Mouse (Mus musculus) liver, embryonic 16.5 days (tissue): Measurements from ENCODE around the gene Olfr1457. TPM values are rescaled to one million over a fixed set of nuclear protein-coding genes. Genes with fewer than 3 reads are reported as not detected.

Source experiments
- ATAC-seq: fragments of 200-750 bp; cut with Nextera tagmentation; 2 replicates; pipeline ENCODE4 v1.8.0; 2017; ENCODE audit warnings: low read depth, mild to moderate bottlenecking, moderate number of reproducible peaks, moderate library complexity
- H3K27ac ChIP-seq: fragments of 300-500 bp; sonication (generic); 2 replicates; pipeline ENCODE4 v1.5.1; 2014; ENCODE audit warnings: mild to moderate bottlenecking, low read length
- H3K27me3 ChIP-seq: fragments of 300-500 bp; sonication (generic); 2 replicates; pipeline ENCODE4 v1.6.1; 2014; ENCODE audit warnings: low read depth, low read length, mixed read lengths; ENCODE audit not compliant: control insufficient read depth, insufficient read depth
- H3K36me3 ChIP-seq: fragments of 300-500 bp; sonication (generic); 2 replicates; pipeline ENCODE4 v1.6.1; 2014; ENCODE audit warnings: mild to moderate bottlenecking; ENCODE audit not compliant: control insufficient read depth, insufficient read depth
- H3K4me1 ChIP-seq: fragments of 300-500 bp; sonication (generic); 2 replicates; pipeline ENCODE4 v1.6.1; 2014; ENCODE audit warnings: low read depth, low read length, mixed read lengths; ENCODE audit not compliant: control insufficient read depth
- H3K4me2 ChIP-seq: fragments of 300-500 bp; sonication (generic); 2 replicates; pipeline ENCODE4 v1.6.1; 2014; ENCODE audit warnings: low read depth, low read length, mixed read lengths
- H3K4me3 ChIP-seq: fragments of 300-500 bp; sonication (generic); 2 replicates; pipeline ENCODE4 v1.5.1; 2014; ENCODE audit warnings: low read depth, mild to moderate bottlenecking, low read length
- H3K9ac ChIP-seq: fragments of 300-500 bp; sonication (generic); 2 replicates; pipeline ENCODE4 v1.6.1; 2014; ENCODE audit warnings: low read depth, low read length
- H3K9me3 ChIP-seq: fragments of 300-500 bp; sonication (generic); replicated peaks from 2 replicates; pipeline ENCODE4 v1.6.1; 2016; ENCODE audit warnings: low read length; ENCODE audit not compliant: control insufficient read depth
- WGBS: fragments of 180-500 bp; shearing (Covaris S2); extraction: QIAGEN DNeasy Blood & Tissue Kit; methylation state at CpG from one replicate; pipeline ENCODE4 v1.1.7; 2014; ENCODE audit not compliant: insufficient replicate concordance; 5-methylcytosine and 5-hydroxymethylcytosine counted together
- polyA plus RNA-seq: library from polyadenylated mRNA; unstranded; fragments of >200 nt; fragmentation: Nextera tagmentation; extraction: Ambion mirVana; gene quantifications from 2 replicates; pipeline ENCODE4 v1.2.1, GENCODE M21; 2015

Olfr1457 gene
- not detected in 2 replicates for polyA plus RNA-seq

DNA sequence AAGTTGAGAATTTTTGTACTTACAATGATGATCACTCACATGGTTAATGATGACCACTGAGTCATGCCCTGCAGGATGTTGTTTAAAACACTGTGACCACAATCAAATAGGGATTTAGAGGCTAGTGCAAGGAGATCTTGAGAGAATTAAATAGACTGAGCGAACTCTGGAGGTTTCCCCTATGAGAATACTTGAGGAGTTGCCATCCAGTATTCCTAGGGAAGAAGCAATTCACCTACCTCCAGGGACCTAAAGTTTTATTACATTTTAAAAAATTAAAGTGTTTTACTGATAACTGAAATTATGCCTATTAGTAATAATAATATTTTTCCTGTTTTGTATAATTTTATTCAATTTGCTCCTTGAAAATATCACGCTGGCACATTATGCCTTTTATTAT, at the start of gene Olfr1457:
Gene Olfr1457 (minus strand): TSS at position 101 of the 400 bp plus-strand sequence.
- Histone ChIP-seq H3K4me1 (no peaks in the 10 kb centered on the region), H3K27me3 (no peaks in the 10 kb centered on the region), H3K4me2 (no peak within 1 kb of the TSS), H3K4me3 (no peak within 1 kb of the TSS), H3K27ac (no peak within 1 kb of the TSS), H3K9ac (no peak within 1 kb of the TSS), H3K36me3 (no peaks in the 10 kb centered on the region), H3K9me3 (no peaks in the 10 kb centered on the region)
- WGBS: 40% methylated on average over 2 of the region's 2 CpGs
- no peak for ATAC-seq

DNA sequence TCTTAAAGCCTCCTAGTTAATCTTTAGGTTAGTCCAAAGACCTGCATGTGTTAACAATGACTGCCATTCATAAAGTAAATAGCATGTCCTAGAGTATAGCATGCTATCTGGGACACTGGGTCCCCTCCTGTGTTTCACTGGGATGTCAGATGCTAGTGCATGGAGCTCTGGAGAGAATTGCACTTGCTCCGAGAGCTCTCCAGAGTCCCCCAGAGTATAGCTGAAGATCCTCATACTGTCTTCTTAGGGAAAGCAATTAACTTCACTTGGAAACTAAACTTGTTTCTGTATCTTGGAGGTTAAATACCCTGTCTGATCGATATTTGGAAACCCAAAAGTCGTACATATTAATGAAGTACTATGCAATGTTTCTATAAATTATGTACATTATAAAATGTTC, 9.0 kb upstream of the Olfr1457 start, which contains the start of gene Olfr1458:
Gene Olfr1458 (minus strand): TSS at position 101 of the 400 bp plus-strand sequence.
- no peak for ATAC-seq

DNA sequence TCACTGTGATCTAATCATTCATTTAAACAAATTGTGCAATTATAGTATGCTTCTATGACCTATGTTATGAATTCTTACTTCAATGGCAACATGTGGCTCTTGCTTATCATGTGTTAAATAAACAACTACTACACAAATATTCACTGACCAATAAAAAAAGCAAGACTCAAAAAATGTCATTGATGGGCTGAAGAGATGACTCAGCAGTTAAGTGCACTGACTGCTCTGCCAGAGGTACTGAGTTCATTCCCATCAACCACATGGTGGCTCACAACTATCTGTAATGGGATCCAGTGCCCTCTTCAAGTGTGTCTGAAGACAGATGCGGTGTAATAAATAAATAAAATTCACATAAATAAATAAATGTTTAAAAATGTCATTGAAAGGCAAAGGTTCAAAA, 3.8 kb downstream of the Olfr1457 start:
- Histone ChIP-seq H3K36me3 (no peaks in the 10 kb centered on the region), H3K9me3 (no peaks in the 10 kb centered on the region), H3K27ac (no peak overlapping the region), H3K27me3 (no peaks in the 10 kb centered on the region), H3K4me2 (no peak overlapping the region), H3K9ac (no peak overlapping the region), H3K4me1 (no peaks in the 10 kb centered on the region), H3K4me3 (no peak overlapping the region)
- 57% methylated on average over 1 of the region's 1 CpGs for WGBS
- ATAC-seq: no peak

More for the DNA sequence above, 9.0 kb upstream of the Olfr1457 start, which contains the start of gene Olfr1458:
- 58% methylated on average over 3 of the region's 3 CpGs for WGBS
- no peak within 1 kb of the TSS for H3K4me2 ChIP-seq
- H3K4me3 ChIP-seq: no peak within 1 kb of the TSS
- no peak within 1 kb of the TSS for H3K9ac ChIP-seq
- H3K9me3 ChIP-seq: no peaks in the 10 kb centered on the region
- no peaks in the 10 kb centered on the region for H3K27me3 ChIP-seq
- no peaks in the 10 kb centered on the region for H3K36me3 ChIP-seq
- no peak within 1 kb of the TSS for H3K27ac ChIP-seq
- H3K4me1 ChIP-seq: no peaks in the 10 kb centered on the region

GRCm38 (mm10) chr19:13060310-13060709, 37.4 kb downstream of the Olfr1457 start, which contains the start of gene Olfr1454:
TSS of gene Olfr1454 (plus strand) at chr19:13060610.
- Histone ChIP-seq H3K4me2 (no peak within 1 kb of the TSS), H3K27ac (no peak within 1 kb of the TSS), H3K4me1 (no peaks in the 10 kb centered on the region), H3K4me3 (no peak within 1 kb of the TSS), H3K9ac (no peak within 1 kb of the TSS), H3K36me3 (no peaks in the 10 kb centered on the region), H3K27me3 (no peaks in the 10 kb centered on the region), H3K9me3 (no peaks in the 10 kb centered on the region)
- no peak for ATAC-seq
- 41% methylated on average over 2 of the region's 2 CpGs for WGBS

Other genes with a start within 250 kb of the Olfr1457 start
- not detected in 2 replicates for gene Olfr1444, start 240.6 kb downstream of the Olfr1457 start, polyA plus RNA-seq
- not detected in 2 replicates for gene Olfr1445, start 214.0 kb downstream of the Olfr1457 start, polyA plus RNA-seq
- not detected in 2 replicates for gene Olfr1446, start 204.4 kb downstream of the Olfr1457 start, polyA plus RNA-seq
- not detected in 2 replicates for gene Olfr1447, start 194.1 kb downstream of the Olfr1457 start, polyA plus RNA-seq
- not detected in 2 replicates for gene Olfr1448, start 173.5 kb downstream of the Olfr1457 start, polyA plus RNA-seq
- not detected in 2 replicates for gene Olfr1449, start 167.1 kb downstream of the Olfr1457 start, polyA plus RNA-seq
- not detected in 2 replicates for gene Olfr1450, start 147.6 kb downstream of the Olfr1457 start, polyA plus RNA-seq
- not detected in 2 replicates for gene Olfr1451, start 102.9 kb downstream of the Olfr1457 start, polyA plus RNA-seq
- gene Olfr1453, start 69.6 kb downstream of the Olfr1457 start, polyA plus RNA-seq: not detected in 2 replicates
- gene Olfr1454, start 37.3 kb downstream of the Olfr1457 start, polyA plus RNA-seq: not detected in 2 replicates
- gene Olfr1458, start 8.9 kb upstream of the Olfr1457 start, polyA plus RNA-seq: not detected in 2 replicates
- gene Olfr1459, start 51.7 kb upstream of the Olfr1457 start, polyA plus RNA-seq: not detected in 2 replicates
- gene Olfr1461, start 65.1 kb upstream of the Olfr1457 start, polyA plus RNA-seq: not detected in 2 replicates
- not detected in 2 replicates for gene Olfr1462, start 87.8 kb upstream of the Olfr1457 start, polyA plus RNA-seq
- gene Olfr1463, start 133.4 kb upstream of the Olfr1457 start, polyA plus RNA-seq: not detected in 2 replicates
- not detected in 2 replicates for gene Olfr1465, start 217.7 kb upstream of the Olfr1457 start, polyA plus RNA-seq
- gene Olfr1466, start 241.0 kb upstream of the Olfr1457 start, polyA plus RNA-seq: not detected in 2 replicates